Mouse (Mus musculus): ENCODE data around the gene Prr7.
A peak's percentile ranks its signal among the peaks of the same experiment; 100 is the strongest.

Prr7 gene

GRCm38 (mm10) chr13:55449205-55449604 is 14.9 kb upstream of the Prr7 start:
- no peak for DNase-seq

- no peak for DNase-seq
Observed at GRCm38 (mm10) chr13:55449679-55450441, 14.2 kb upstream of the Prr7 start.

- DNase-seq, result no peak
Observed at GRCm38 (mm10) chr13:55450511-55450980, 13.5 kb upstream of the Prr7 start.

- DNase-seq, result no peak
Observed at GRCm38 (mm10) chr13:55451296-55451695, 12.8 kb upstream of the Prr7 start.

GRCm38 (mm10) chr13:55451785-55452549 is 12.1 kb upstream of the Prr7 start:
- DNase-seq, result no peak

GRCm38 (mm10) chr13:55462965-55463364 is 1.1 kb upstream of the Prr7 start:
- no peak for DNase-seq

- no peak for DNase-seq
Observed at GRCm38 (mm10) chr13:55463399-55464026, 554 bp upstream of the Prr7 start.

- no peak for DNase-seq
Observed at GRCm38 (mm10) chr13:55465184-55465583, 1.1 kb downstream of the Prr7 start.

- DNase-seq, result no peak
Observed at GRCm38 (mm10) chr13:55465830-55466440, 1.9 kb downstream of the Prr7 start.

GRCm38 (mm10) chr13:55468851-55469560 is 4.9 kb downstream of the Prr7 start:
- DNase-seq, result no peak

GRCm38 (mm10) chr13:55470372-55470771 is 6.3 kb downstream of the Prr7 start:
- DNase-seq, result peak; percentile 84

GRCm38 (mm10) chr13:55471156-55471818 is 7.2 kb downstream of the Prr7 start:
- DNase-seq, result peak; percentile 83

GRCm38 (mm10) chr13:55471819-55472131 is 7.7 kb downstream of the Prr7 start:
- no peak for DNase-seq

- DNase-seq, result peak; percentile 65
Observed at GRCm38 (mm10) chr13:55472132-55473022, 8.3 kb downstream of the Prr7 start.

GRCm38 (mm10) chr13:55473076-55473831 is 9.2 kb downstream of the Prr7 start:
- no peak for DNase-seq

GRCm38 (mm10) chr13:55473961-55474360 is 9.9 kb downstream of the Prr7 start:
- DNase-seq, result no peak

- no peak for DNase-seq
Observed at GRCm38 (mm10) chr13:55474621-55475069, 10.6 kb downstream of the Prr7 start.

GRCm38 (mm10) chr13:55475750-55476149 is 11.7 kb downstream of the Prr7 start:
- DNase-seq, result no peak

GRCm38 (mm10) chr13:55476256-55476655 is 12.2 kb downstream of the Prr7 start:
- no peak for DNase-seq

GRCm38 (mm10) chr13:55477492-55477891 is 13.4 kb downstream of the Prr7 start:
- DNase-seq, result no peak

Data from cerebellum, adult 8-10 months (tissue).